Mouse (Mus musculus) cerebellum, adult 2 months (tissue): ENCODE data around the gene Yjefn3.

Experiments
- CTCF ChIP-seq: fragments of 200-500 bp; IDR thresholded peaks from 2 replicates; pipeline ENCODE4 v1.5.1; 2011; ENCODE audit warnings: low read depth, mild to moderate bottlenecking, control low read depth, low read length, moderate library complexity, borderline replicate concordance; ENCODE audit not compliant: insufficient read depth
- POLR2A ChIP-seq: fragments of 200-500 bp; IDR thresholded peaks from 2 replicates; pipeline ENCODE4 v1.6.1; 2011; ENCODE audit warnings: low read length, control low read depth, borderline replicate concordance; ENCODE audit not compliant: insufficient read depth

GRCm38 (mm10) chr8:69921141-69921540 lies 18.6 kb upstream of the Yjefn3 start:
- TF ChIP-seq CTCF (no peak), POLR2A (no peak)
